Mouse (Mus musculus) CH12.LX (cell line): Measurements from ENCODE around the gene Col23a1.

Experiments
- POLR2A ChIP-seq: IDR thresholded peaks from 2 replicates; pipeline ENCODE4 v1.6.1; 2011; ENCODE audit warnings: low read depth, mild to moderate bottlenecking, improper control_type of control experiment, low read length
- USF1 ChIP-seq: IDR thresholded peaks from 2 replicates; pipeline ENCODE4 v1.6.1; 2014; ENCODE audit warnings: low read depth, mild to moderate bottlenecking, inconsistent platforms, low read length, improper control_type of control experiment

DNA sequence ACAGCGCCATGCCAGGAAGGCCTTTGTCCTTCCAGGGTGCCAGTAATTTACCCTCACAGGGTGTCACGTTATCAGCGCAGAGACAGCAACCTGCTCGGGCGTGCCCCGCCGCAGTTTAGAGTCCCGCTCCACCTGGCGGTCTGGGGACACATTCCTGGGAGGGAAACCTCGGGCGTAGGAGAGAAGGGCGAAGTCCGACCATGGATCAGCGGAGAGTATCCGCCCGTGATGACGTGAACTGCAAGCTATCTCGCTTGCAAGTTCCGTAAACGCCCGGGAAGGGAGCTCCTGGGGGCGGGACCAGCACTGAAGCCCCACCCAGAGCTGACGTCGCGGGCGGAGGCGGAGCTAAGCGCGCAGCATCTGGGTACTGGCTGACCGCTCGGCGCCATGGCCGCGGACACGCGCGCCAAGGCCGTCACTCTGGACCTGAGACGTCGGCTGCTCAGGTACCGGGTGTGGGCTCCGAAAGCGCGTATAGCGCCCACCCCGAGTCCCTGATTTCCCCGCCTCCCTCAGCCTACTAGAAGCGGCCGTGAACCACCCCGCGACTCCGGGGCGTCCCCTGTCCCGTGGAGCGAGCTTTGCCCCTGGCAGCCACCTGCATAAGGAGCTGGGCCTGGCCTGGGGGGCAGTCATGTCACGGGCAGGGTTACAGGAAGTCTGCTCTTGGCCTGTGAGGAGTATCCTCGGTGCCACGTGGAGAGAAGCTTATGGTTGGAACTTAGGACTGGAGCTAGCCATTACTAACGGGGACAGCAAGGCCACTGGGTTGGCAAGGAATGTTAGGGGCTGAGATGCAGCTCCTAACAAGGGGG is 294.9 kb downstream of the Col23a1 start, which contains the start of gene Phykpl:
- no peak for TF ChIP-seq USF1
- TF ChIP-seq POLR2A: peak; percentile 98
